Mouse (Mus musculus) midbrain, embryonic 14.5 days (tissue): ENCODE measurements around the gene Serpinf1. TPM values are rescaled to one million over a fixed set of nuclear protein-coding genes. Genes with fewer than 3 reads are reported as not detected.

Experiments
- ATAC-seq: fragments of 200-750 bp; cut with Nextera tagmentation; 2 replicates; pipeline ENCODE4 v1.8.0; 2017; ENCODE audit warnings: moderate number of reproducible peaks, moderate library complexity; ENCODE audit not compliant: low FRiP score, low TSS enrichment
- DNase-seq: peaks from one replicate; pipeline ENCODE4 v3.0.0-alpha.2; 2015
- H3K27ac ChIP-seq: fragments of 300-500 bp; sonication (generic); replicated peaks from 2 replicates; pipeline ENCODE4 v1.5.1; 2014; ENCODE audit warnings: mild to moderate bottlenecking, low read depth, low read length, moderate library complexity
- H3K27me3 ChIP-seq: fragments of 300-500 bp; sonication (generic); 2 replicates; pipeline ENCODE4 v1.6.1; 2014; ENCODE audit warnings: low read length, control low read depth, mixed read lengths; ENCODE audit not compliant: control insufficient read depth, insufficient read depth
- H3K36me3 ChIP-seq: fragments of 300-500 bp; sonication (generic); 2 replicates; pipeline ENCODE4 v1.6.1; 2014; ENCODE audit warnings: low read length, control low read depth; ENCODE audit not compliant: control insufficient read depth, insufficient read depth
- H3K4me1 ChIP-seq: fragments of 300-500 bp; sonication (generic); 2 replicates; pipeline ENCODE4 v1.6.1; 2014; ENCODE audit warnings: mild to moderate bottlenecking, antibody characterized with exemption, low read length, control low read depth; ENCODE audit not compliant: control insufficient read depth, insufficient read depth
- H3K4me2 ChIP-seq: fragments of 300-500 bp; sonication (generic); 2 replicates; pipeline ENCODE4 v1.6.1; 2014; ENCODE audit warnings: mild to moderate bottlenecking, low read length, moderate library complexity
- H3K4me3 ChIP-seq: fragments of 300-500 bp; sonication (generic); replicated peaks from 2 replicates; pipeline ENCODE4 v1.5.1; 2014; ENCODE audit warnings: low read depth, low read length
- H3K9ac ChIP-seq: fragments of 300-500 bp; sonication (generic); replicated peaks from 2 replicates; pipeline ENCODE4 v1.6.1; 2014; ENCODE audit warnings: mild to moderate bottlenecking, low read length, moderate library complexity
- H3K9me3 ChIP-seq: fragments of 300-500 bp; sonication (generic); 2 replicates; pipeline ENCODE4 v1.6.1; 2016; ENCODE audit warnings: low read length, control low read depth, mixed read lengths; ENCODE audit not compliant: control insufficient read depth
- WGBS: fragments of 180-500 bp; shearing (Covaris S2); extraction: QIAGEN DNeasy Blood & Tissue Kit; methylation state at CpG from one replicate; pipeline ENCODE4 v1.1.7; 2014; 5-methylcytosine and 5-hydroxymethylcytosine counted together
- polyA plus RNA-seq: library from polyadenylated mRNA; unstranded; fragments of >200 nt; fragmentation: Nextera tagmentation; extraction: Ambion mirVana; gene quantifications from 2 replicates; pipeline ENCODE4 v1.2.1, GENCODE M21; 2014

Gene Serpinf1
- polyA plus RNA-seq, result 2.7 and 38.5 TPM in 2 replicates

DNA sequence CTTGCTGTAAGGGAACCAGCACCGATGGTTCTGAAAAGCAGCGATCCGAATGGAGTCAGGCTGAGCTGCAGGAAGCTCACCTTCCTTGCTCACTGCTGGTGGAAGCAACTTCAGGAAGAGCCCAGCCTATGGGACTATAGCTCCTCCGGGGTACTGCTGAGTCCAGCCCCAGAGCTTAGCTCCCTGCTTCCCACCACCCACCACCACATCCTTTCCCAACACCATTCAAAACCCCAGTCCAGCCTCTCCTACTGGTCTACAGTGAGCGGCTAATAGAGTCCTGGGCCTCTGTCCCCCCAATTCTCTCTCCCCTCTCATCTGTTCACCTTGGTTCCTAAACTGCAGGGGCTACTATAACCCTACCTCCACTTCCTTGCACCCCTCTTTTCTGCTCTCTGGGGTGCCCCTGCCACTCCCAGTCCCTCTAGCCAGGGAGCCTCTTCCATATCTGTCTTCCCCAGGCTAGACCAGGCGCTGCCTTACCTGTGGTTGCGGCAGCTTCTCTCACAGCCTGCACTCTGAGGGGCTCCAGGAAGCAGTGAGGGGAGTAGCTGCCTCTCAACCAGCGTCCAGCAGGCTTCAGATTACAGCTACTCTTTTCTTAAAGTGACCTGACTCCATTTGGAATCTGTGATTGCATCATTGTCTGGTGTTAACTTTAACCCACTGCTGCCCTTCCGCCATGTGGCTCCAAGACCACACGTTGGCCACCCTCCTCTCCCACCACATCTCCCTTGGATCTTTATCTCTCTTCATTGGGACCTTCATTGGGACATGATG, at the start of gene Serpinf1:
Serpinf1 (minus strand) TSS at position 689 of the 780 bp plus-strand sequence.
- H3K9me3 ChIP-seq, result no peaks in the 10 kb centered on the region
- WGBS, result 62% methylated on average over 10 of the region's 10 CpGs
- H3K4me1 ChIP-seq, result no peaks in the 10 kb centered on the region
- no peak within 1 kb of the TSS for H3K27ac ChIP-seq
- no peaks in the 10 kb centered on the region for H3K36me3 ChIP-seq
- H3K4me2 ChIP-seq, result no peak within 1 kb of the TSS
- ATAC-seq (no peak), DNase-seq (no peak)
- no peaks in the 10 kb centered on the region for H3K27me3 ChIP-seq
- no peak within 1 kb of the TSS for H3K9ac ChIP-seq
- no peak within 1 kb of the TSS for H3K4me3 ChIP-seq

- DNase-seq, result no peak
- Histone ChIP-seq H3K4me3 (no peak overlapping the region), H3K27ac (no peak overlapping the region), H3K4me1 (0 out of 2 replicates have a peak, but pooled peaks cover 3% of the 10 kb centered on the region), H3K4me2 (no peak overlapping the region), H3K36me3 (peaks cover 4% of the 10 kb centered on the region), H3K9ac (no peak overlapping the region), H3K27me3 (no peaks in the 10 kb centered on the region), H3K9me3 (no peaks in the 10 kb centered on the region)
- ATAC-seq, result no peak
- WGBS, result 85% methylated on average over 3 of the region's 3 CpGs
Measured at GRCm38 (mm10) chr11:75470675-75471074, 48.2 kb upstream of the Serpinf1 start.

GRCm38 (mm10) chr11:75469261-75469660, 46.8 kb upstream of the Serpinf1 start:
- ATAC-seq, result no peak

DNA sequence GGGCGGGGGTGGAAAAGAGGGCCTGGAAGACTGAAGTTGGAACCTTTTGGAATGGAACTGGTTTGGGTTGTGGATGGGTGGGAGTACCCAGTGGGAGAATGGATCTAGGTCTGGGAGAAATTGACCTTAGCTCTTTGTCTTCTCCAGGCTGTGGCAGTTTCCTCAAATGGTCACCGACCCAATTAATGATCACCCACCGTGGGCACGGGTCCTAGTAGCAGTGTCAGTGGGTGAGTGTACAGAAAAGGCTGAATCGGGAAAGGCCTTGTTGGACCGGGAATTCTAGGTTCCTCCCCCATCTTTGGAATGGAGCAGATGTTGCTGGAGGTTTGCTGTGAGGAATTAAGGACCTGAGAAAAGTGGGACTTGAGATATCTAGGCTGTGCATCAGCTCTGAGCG, 45.9 kb upstream of the Serpinf1 start:
- Histone ChIP-seq H3K9me3 (no peaks in the 10 kb centered on the region), H3K27ac (no peak overlapping the region), H3K27me3 (no peaks in the 10 kb centered on the region), H3K4me2 (peak overlapping the region; percentile 48), H3K4me3 (no peak overlapping the region; the same call in 1 of the 2 replicates), H3K4me1 (0 out of 2 replicates have a peak, but pooled peaks cover 3% of the 10 kb centered on the region), H3K9ac (no peak overlapping the region), H3K36me3 (peaks cover 13% of the 10 kb centered on the region)
- WGBS, result 65% methylated on average over 7 of the region's 7 CpGs
- DNase-seq (no peak), ATAC-seq (no peak)

More at GRCm38 (mm10) chr11:75469261-75469660, 46.8 kb upstream of the Serpinf1 start:
- no peak for DNase-seq
- Histone ChIP-seq H3K27ac (no peak overlapping the region), H3K9ac (no peak overlapping the region), H3K4me3 (no peak overlapping the region), H3K4me1 (0 out of 2 replicates have a peak, but pooled peaks cover 3% of the 10 kb centered on the region), H3K9me3 (no peaks in the 10 kb centered on the region), H3K4me2 (no peak overlapping the region), H3K36me3 (peaks cover 13% of the 10 kb centered on the region), H3K27me3 (no peaks in the 10 kb centered on the region)
- WGBS, result 93% methylated on average over 4 of the region's 4 CpGs

DNA sequence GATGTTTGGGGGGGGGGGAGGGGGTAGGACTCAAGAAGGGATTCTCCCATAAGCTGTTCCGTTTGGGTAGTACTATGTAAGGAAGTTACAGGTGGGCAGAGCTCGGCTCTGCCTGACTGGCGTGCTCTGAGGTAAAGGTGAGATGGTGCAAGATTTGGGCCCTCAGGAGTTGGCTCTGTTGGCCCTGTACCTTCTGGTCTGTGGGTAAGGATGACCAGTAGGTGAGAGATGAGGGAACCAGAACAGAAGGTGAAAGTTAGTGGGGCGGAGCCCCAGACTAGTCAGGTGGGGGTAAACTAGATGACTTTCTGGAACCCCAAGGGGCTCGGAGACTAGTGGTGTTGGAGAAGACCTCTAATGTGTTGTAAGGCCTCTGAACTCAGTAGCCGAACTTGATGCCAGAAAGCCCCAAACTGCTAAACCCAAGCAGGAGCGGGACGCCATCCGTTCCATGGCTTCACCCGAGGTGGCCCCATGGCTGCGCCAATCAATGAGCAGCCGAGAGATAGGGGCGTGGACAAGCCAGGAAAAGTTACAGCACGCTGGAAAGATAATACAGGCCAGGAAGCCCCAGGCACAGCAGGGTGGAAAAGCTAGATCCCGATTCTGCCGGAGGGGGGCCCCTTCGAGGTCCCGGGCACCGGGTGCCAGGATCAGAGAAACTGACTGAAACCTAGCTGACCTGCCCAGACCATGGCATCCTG, 45.2 kb upstream of the Serpinf1 start:
- Histone ChIP-seq H3K27me3 (no peaks in the 10 kb centered on the region), H3K27ac (no peak overlapping the region), H3K9me3 (no peaks in the 10 kb centered on the region), H3K36me3 (peaks cover 13% of the 10 kb centered on the region), H3K4me2 (peak overlapping the region; percentile 48), H3K4me3 (peak overlapping the region; percentile 21), H3K4me1 (peaks cover 9% of the 10 kb centered on the region; the same call in 1 of the 2 replicates), H3K9ac (no peak overlapping the region)
- 17% methylated on average over 19 of the region's 19 CpGs for WGBS
- ATAC-seq (no peak), DNase-seq (peak; percentile 20)

DNA sequence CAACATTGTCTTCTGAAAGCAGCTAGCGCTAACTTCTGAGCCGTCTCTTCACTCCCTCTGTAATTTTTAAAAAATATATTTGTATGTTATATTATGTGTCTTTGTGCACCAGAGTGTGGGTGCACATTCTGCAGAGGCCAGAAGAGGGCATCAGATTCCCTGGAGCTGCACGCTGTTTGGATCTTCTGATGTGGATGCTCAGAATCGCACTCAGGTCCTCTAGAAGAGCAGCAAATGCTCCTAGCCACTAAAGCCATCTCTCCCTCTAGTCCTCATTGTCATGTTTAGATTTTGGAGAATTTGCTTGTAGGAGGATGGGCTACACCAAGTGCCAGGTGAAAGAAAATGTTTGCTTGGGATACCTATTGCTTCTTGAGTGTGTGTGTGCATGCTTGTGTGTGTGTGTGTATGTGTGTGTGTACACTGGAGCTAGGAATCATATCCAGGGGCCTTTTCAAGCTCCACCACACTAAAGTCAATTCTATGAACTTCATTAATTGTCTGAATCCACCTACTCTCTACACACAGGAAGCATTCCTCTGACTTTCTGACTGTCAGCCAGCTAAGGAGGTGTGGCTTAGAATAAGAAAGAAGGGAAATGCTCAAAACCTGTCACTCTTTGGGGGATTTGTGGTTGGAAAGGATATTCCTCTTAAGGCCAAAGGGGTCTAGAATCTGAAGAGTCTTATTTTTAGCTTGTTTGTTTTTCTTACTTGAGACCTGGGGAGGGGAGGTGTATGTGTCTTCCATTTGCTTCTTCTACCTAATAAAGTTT, 44.4 kb upstream of the Serpinf1 start:
- H3K4me2 ChIP-seq, result no peak overlapping the region

GRCm38 (mm10) chr11:75465051-75465450, 42.5 kb upstream of the Serpinf1 start:
- 83% methylated on average over 6 of the region's 6 CpGs for WGBS
- no peak for ATAC-seq
- no peaks in the 10 kb centered on the region for H3K27me3 ChIP-seq

More for the DNA sequence above, 44.4 kb upstream of the Serpinf1 start:
- DNase-seq (no peak), ATAC-seq (no peak)
- Histone ChIP-seq H3K27ac (no peak overlapping the region), H3K9ac (no peak overlapping the region), H3K36me3 (peaks cover 13% of the 10 kb centered on the region), H3K4me1 (peaks cover 16% of the 10 kb centered on the region), H3K27me3 (no peaks in the 10 kb centered on the region), H3K9me3 (no peaks in the 10 kb centered on the region), H3K4me3 (no peak overlapping the region)
- 98% methylated on average over 4 of the region's 4 CpGs for WGBS

DNA sequence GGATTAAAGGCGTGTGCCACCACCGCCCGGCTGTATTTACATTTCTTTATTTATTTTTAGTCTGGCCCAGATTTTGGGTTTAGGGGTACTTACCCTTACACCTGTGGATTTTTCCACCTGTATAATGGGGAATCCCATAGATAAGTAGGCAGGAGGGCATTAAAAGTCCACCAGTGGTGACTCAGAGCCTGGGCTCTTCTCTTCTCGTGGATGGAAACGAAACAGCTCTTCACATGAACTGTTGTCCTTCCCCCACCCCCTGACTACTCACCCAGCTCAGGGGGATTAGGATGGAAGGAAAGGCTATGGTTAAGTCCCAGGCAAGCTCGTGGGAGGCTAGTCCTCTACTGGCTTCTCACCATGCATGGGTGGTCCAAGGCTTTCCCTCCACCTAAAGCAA, 41.9 kb upstream of the Serpinf1 start:
- ATAC-seq (no peak), DNase-seq (no peak)
- Histone ChIP-seq H3K4me3 (no peak overlapping the region), H3K4me1 (peaks cover 24% of the 10 kb centered on the region), H3K9ac (no peak overlapping the region), H3K27me3 (no peaks in the 10 kb centered on the region), H3K9me3 (no peaks in the 10 kb centered on the region), H3K36me3 (peaks cover 13% of the 10 kb centered on the region), H3K27ac (no peak overlapping the region), H3K4me2 (no peak overlapping the region)
- WGBS, result 83% methylated on average over 6 of the region's 6 CpGs

More at GRCm38 (mm10) chr11:75465051-75465450, 42.5 kb upstream of the Serpinf1 start:
- H3K4me3 ChIP-seq, result no peak overlapping the region
- H3K9ac ChIP-seq, result no peak overlapping the region
- peaks cover 20% of the 10 kb centered on the region for H3K4me1 ChIP-seq
- H3K36me3 ChIP-seq, result peaks cover 13% of the 10 kb centered on the region
- no peak for DNase-seq
- H3K4me2 ChIP-seq, result no peak overlapping the region
- no peak overlapping the region for H3K27ac ChIP-seq
- H3K9me3 ChIP-seq, result no peaks in the 10 kb centered on the region
